Mouse (Mus musculus) erythroid progenitor cell, adult 5-6 weeks (primary cell): Measurements from ENCODE around the gene Zfp579. TPM values are rescaled to one million over a fixed set of nuclear protein-coding genes. Genes with fewer than 3 reads are reported as not detected.
"Not testable (repeated sequence)": the region's sequence is repeated elsewhere in the genome, so short reads cannot be mapped to it uniquely, and the experiment has no call there.

ENCODE experiments used
- ATAC-seq: replicated peaks from 2 replicates; pipeline ENCODE4 v1.8.0; 2016; ENCODE audit warnings: moderate number of reproducible peaks, mild to moderate bottlenecking, moderate TSS enrichment, inconsistent platforms; ENCODE audit not compliant: poor library complexity, low FRiP score, severe bottlenecking
- total RNA-seq, 2 experiments: library from RNA; stranded (forward) in 1 of 2; stranded (reverse) in 1 of 2; fragments of 150-400 nt in 1 of 2; fragments of 186-747, 209-891 nt in 1 of 2; gene quantifications; 2 replicates each; pipeline versions ENCODE4 v1.2.3 to v1.2.4; 2015 to 2017; ENCODE audit warnings: low replicate concordance in 2 of 2

The Zfp579 gene
- total RNA-seq, 2 experiments from 2014 or later, result 9.2 TPM; not detected in 1

DNA sequence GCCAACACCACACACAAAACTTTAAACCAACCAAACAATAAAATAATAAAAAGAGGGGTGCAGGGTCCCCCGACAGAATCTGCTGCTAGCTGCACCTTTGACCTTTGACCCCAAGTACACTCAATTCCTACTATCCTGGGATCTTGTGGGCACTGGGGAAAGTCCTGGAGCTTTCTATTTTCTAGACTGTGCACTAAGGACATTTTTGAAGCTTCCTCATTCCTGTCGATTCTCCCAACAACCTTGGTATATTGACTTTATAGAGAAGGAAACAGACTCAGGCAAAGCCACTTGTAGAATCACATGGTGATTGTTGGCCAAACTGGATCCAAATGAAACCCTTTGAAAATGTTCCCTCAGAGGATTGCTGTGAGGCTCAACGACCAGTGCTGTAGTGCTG lies 20.1 kb upstream of the Zfp579 start:
- no peak for ATAC-seq

- peak; percentile 81 for ATAC-seq
Observed at GRCm38 (mm10) chr7:5015118-5016001, 19.4 kb upstream of the Zfp579 start, which contains the start of gene Gm44973. TSS of gene Gm44973 (plus strand) at chr7:5015496.

- ATAC-seq, result peak; percentile 75
Observed at GRCm38 (mm10) chr7:5014251-5015117, 18.5 kb upstream of the Zfp579 start, which contains the start of the genes Zfp524 and Fiz1. TSS of gene Zfp524 (plus strand) at chr7:5014415. TSS of gene Fiz1 (minus strand) at chr7:5014697.

DNA sequence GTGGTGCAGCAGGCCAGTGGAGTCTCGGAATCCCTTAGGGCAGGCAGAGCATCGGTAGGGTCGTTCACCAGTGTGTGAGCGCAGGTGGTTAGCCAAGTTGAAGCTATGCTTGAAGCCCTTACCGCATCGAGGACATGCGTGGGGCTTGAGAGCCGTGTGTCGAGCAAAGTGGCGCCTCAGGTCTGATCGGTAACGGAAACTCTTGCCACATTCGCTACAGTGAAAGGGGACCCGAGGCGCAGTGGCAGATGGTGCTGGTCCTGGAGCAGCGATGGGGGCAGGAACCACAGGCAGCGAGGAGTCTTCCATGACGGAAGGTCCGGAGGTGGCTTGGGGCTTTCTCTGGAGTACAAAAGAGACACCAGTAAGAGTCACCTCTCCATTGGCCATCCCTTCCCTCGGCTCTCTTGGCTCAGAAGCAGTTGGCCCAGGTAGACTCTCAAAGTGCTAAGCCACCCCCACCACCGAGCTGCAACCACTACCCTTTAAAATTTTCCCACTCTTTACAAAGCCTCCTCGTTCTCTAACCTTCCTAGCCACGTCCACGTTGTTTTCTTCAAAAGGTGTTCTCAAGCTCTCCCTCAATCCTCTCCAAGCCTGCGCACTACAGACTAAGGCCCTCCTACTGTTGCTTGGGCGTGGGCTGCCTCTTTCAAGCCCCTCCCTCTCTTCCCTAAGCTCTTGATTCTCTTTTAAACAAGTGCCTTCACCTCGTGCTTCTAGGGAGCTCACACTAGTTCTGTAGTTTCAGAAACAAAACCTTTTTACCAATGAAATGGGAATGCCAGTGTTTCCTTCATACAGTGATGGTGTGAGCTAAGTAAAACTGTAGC lies 16.9 kb upstream of the Zfp579 start:
- ATAC-seq, result no peak

- no peak for ATAC-seq
Observed at GRCm38 (mm10) chr7:5008229-5008628, 12.3 kb upstream of the Zfp579 start.

GRCm38 (mm10) chr7:5002876-5003275 lies 6.9 kb upstream of the Zfp579 start:
- not testable (repeated sequence) for ATAC-seq

DNA sequence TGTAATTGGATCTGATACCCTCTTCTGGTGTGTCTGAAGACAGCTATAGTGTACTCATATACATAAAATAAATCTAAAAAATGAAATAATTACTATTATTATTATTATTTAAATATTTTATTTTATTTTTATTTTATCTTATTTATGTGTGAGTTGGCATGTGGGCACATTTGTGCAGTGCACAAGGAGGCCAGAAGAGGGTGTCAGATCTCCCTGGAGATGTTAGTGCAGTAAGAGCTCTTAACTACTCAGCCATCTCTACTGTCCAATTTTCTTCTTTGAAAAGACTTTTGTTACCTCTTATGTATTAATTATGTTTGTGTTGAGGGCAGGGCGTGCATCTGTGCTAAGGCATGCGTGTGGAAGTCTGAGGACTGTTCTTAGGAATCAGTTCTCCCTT lies 3.9 kb upstream of the Zfp579 start:
- ATAC-seq, result no peak

- no peak for ATAC-seq
Observed at GRCm38 (mm10) chr7:4996934-4997333, 976 bp upstream of the Zfp579 start.

DNA sequence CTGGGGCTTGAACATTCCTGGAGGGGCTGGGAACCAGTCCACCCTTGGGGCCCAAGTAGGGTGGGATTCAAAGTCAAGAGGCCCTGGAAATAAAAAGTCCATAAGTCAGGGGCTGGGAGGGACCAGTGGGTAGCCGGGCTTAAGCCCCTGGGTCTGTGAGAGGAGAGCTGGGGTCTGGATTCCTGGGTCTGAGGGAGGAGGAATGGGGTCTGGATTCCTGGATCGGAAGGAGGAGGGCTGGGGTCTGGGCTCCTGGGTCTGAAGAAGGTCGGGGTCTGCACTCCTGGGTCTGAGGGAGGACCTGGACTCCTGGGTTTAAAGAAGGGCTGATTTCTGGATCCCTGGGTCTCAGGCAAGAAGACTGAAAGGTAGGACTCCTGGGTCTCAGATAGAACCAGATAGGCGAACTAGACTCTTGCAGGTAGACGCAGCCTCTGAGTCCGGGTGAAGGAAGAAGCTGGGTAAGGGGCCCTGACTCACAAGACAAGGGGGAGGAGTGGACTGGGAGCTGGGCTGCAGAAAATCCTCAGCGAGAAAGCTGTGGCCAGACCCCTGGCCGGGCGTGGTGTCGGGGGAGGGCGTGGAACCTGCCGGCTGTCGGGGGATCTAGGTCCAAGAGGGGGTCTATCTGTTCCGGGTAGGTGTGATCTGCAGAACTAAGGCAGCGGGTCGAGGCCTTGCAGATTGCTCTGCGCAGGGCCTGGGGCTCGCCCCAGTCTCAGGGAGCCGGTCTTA lies 523 bp downstream of the Zfp579 start:
- ATAC-seq, result no peak

DNA sequence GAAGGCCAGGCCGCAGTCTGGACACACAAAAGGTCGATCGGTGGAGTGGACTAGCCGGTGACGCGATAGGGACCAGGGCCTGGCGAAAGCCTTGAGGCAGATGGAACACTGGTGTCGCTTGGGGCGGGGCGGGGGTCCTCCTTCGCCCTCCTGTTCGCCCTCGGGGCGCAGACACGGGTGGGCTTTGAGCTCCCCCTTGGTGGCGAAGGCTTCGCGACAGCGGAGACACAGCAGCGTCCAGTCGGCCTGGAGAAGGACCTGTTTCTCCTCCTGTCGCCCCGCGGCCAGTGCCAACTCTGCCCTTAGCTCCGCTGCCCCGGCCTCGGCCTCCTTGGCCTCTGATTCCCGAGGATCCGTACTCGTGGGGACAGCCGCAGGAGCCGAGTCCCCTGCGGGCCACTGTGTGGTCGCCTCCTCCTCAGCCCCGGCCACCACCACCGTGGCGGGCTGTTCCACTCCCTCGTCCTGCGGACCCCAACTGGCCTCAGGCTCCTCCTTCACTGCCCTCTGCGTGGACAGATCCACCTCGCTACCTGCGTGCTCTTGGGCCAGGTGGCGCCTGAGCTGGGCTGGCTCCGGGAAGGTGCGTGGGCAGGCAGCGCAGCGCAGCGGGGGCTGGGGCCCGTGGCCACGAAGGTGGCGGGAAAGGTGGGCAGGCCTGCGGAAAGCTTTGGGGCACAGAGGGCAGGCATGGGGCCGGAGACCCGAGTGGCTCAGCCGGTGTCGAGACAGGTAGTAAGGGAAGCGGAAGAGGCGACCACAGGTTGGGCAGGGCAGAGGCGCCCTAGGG lies 1.8 kb downstream of the Zfp579 start:
- no peak for ATAC-seq

DNA sequence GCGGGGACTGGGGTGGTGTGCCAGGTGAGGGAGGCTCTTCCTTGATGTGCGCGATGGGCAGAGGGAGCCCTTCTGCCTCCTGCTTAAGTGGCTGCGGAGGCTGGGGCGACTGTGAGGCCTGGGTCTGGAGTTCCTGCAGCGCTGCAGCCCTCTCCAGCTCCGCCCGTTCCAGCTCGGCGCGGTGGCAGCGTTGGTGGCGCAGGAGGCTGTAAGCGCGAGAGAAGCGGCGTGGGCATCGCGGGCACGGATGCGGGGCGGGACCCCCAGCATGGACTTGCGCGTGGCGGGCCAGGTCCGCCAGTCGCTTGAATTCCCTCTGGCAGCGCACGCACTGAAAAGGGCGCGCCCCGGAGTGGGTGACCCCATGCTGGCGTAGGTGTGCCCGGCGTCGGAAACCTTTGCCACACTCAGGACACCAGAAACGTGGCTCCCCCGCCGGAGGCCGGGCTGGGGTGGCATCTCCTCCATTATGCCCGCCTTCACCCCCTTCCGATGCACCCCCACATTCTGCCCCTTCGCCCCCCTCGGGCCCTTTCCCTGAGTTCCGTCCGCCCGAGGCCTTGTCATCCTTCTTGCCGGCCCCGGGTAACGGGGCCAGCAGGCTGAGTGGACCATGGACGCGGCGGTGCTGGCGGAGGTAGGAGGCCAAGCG lies 2.5 kb downstream of the Zfp579 start:
- ATAC-seq, result no peak

DNA sequence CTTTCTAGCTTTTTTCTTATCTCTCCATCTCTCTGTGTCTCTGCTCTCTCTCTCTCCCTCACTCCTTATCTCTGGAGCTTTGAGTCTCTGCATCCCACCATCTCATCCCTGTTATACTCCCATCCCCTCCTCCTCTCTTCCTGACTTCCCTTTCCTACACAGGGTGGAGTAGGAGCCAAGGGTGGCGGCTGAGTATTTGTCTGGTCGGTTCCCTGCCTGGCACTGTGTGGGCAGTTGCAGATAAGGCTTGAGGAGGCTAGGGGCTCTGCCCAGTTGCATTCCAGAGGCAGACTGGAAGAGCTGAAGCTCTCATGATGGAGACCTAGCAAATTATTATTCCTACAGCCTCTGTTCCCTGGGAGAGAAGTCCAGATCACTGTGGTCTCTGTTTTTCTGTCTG lies 7.7 kb downstream of the Zfp579 start:
- no peak for ATAC-seq

DNA sequence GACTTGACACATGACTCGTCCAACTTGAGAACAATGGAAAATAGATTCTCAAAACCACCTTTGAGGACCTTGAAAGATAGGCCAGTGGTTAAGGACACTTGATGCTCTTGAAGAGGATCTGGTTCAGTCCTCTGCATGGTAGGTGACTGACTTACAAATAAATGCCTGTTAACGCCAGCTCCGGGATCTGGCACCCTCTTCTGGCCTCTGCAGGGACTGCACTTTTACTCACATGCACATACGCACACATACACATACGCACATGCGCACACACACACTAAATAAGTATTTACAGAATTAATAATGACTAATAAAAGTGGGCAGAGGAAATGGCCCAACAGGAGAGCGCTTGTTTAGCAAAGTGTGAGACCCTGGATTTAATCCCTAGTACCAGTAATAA lies 19.1 kb downstream of the Zfp579 start:
- no peak for ATAC-seq

GRCm38 (mm10) chr7:4975455-4975854 lies 20.5 kb downstream of the Zfp579 start:
- no peak for ATAC-seq

- ATAC-seq, result no peak
Observed at GRCm38 (mm10) chr7:4972321-4973047, 23.5 kb downstream of the Zfp579 start.

GRCm38 (mm10) chr7:4971710-4972109 lies 24.2 kb downstream of the Zfp579 start:
- ATAC-seq, result no peak

- no peak for ATAC-seq
Observed at GRCm38 (mm10) chr7:4971068-4971467, 24.9 kb downstream of the Zfp579 start, which contains the start of gene Sbk3. TSS of gene Sbk3 (minus strand) at chr7:4971168.
